Mouse (Mus musculus) heart, adult 2 months (tissue): ENCODE measurements around the gene Dxo.

Source experiments
- CTCF ChIP-seq: fragments of 200-600 bp; IDR thresholded peaks from 2 replicates; pipeline ENCODE4 v1.8.1; 2022; ENCODE audit warnings: antibody characterized with exemption, mild to moderate bottlenecking, moderate library complexity
- POLR2A ChIP-seq: fragments of 200-500 bp; IDR thresholded peaks from 2 replicates; pipeline ENCODE4 v1.6.1; 2011; ENCODE audit warnings: mild to moderate bottlenecking, low read depth, low read length, control low read depth; ENCODE audit not compliant: insufficient read depth

DNA sequence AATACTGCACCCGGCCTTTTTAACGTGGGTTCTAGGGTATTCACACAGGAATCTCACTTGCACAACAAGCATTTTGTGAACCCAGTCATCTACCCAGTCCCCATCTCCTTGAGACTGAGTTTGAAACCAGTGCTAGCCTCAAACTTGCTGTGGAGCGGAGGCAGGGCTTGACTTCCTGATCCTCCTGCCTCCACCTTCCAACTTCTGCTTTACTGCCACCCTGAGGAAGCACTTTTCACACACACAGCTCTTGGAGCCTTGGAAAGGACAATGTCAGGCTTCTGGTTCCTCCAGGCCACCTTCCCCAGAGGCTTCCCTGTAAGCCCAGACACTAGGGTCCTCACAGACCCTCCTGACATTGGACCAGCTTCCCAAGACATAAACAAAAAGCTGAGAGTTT, 46.5 kb downstream of the Dxo start:
- TF ChIP-seq POLR2A (no peak), CTCF (no peak)
